Mouse (Mus musculus) liver, adult 2 months (tissue): ENCODE data around the gene Trim9.

Source experiments
- CTCF ChIP-seq: fragments of 200-500 bp; IDR thresholded peaks from 2 replicates; pipeline ENCODE4 v1.5.1; 2011; ENCODE audit warnings: low read depth, low read length, control low read depth
- POLR2A ChIP-seq: fragments of 200-500 bp; IDR thresholded peaks from 2 replicates; pipeline ENCODE4 v1.6.1; 2011; ENCODE audit warnings: low read length, control low read depth; ENCODE audit not compliant: insufficient read depth; ENCODE audit errors: extremely low read depth

DNA sequence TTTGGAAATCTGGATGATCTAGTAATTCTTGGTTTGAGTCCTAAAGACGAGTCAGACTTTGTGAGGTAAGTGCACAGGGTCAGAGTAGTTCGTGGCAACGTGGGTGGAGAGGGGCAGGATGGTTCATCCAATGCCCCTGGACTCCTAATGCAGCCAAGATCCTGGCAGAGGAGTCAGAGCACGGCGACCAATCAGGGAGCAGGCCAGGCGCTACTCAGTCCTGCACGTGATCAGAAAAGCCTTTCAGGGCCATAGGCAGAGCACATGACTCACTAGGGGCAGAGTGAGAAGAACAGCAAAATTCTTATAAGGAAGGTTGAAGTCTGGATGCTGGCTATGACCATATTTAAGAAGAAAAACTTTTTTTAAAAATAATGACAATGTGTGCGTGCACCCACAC, 143.0 kb downstream of the Trim9 start:
- no peak for TF ChIP-seq CTCF
- no peak for TF ChIP-seq POLR2A
